Mouse (Mus musculus): ENCODE measurements around the gene Entpd8.

DNA sequence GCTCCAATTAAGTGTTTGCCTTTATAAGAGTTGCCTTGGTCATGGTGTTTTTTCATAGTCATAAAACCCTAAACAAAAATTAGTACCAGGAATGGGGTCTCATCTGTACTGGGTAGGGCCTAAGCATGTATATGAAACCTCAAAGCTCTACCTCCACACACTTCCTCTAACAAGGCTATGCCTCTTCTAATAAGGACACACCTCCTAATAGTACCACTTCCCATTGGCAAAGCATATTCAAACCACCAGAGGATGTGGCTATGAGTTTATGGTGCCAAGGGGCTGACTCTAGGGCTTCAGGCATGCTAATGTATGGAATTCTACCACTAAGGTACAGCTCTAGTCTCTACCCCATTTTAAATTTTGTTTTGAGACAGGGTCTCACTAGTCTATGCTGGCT, 14.6 kb upstream of the Entpd8 start:
- TF ChIP-seq POLR2A (IDR thresholded peaks at IDR 0.05; ENCODE audit: low read depth, low read length) (no peak), CTCF (IDR thresholded peaks at IDR 0.05; ENCODE audit: extremely low read depth, insufficient read depth, insufficient read length, insufficient replicate concordance) (no peak)
